In genomic region chr1:179592972-179593371, GRCm38 (mm10) we compare ENCODE assay signal across 10 mouse cellular contexts. TPM values are rescaled to one million over a fixed set of nuclear protein-coding genes. Genes with fewer than 3 reads are reported as not detected.
A peak's percentile ranks its signal among the peaks of the same experiment; 100 is the strongest.
DNase-seq lines count a peak whose midpoint lies in the region; ATAC-seq and TF ChIP-seq lines count a peak whose summit lies in the region.
"Had no signal": no experiment of that assay in that cellular context is flagged by ENCODE, and none has a peak within 500 bp of the region (broad histone marks: within the 10 kb centered on the region; RNA-seq: fewer than 3 reads in every experiment).

No protein-coding gene starts in this region.

- no peak for TF ChIP-seq EP300 in heart, adult 2 months (IDR thresholded peaks at IDR 0.05; ENCODE audit: insufficient read depth, low read depth, low read length)

- no peak overlapping the region for H3K4me2 ChIP-seq in midbrain, postnatal 0 days (ENCODE audit: low read depth, low read length, poor library complexity, severe bottlenecking)
- H3K4me2 ChIP-seq in midbrain, embryonic 13.5 days (replicated peaks) = no peak overlapping the region

- H3K27ac ChIP-seq in heart, adult 2 months = no peak overlapping the region
- H3K27ac ChIP-seq in midbrain, postnatal 0 days (ENCODE audit: low read depth, low read length) = no peak overlapping the region
- no peak overlapping the region for H3K27ac ChIP-seq in midbrain, embryonic 13.5 days
- H3K27ac ChIP-seq in bone marrow, adult 2 months (ENCODE audit: control insufficient read depth, insufficient read depth, low read depth, low read length, poor library complexity) = no peak overlapping the region
- peak overlapping the region; percentile 14; the same call in 1 of the 2 replicates for H3K27ac ChIP-seq in small intestine, adult 2 months (ENCODE audit: insufficient read depth, low read depth, low read length)
- H3K27ac ChIP-seq in limb, embryonic 10.5 days = no peak overlapping the region
- H3K27ac ChIP-seq: midbrain, embryonic 10.5 days had no signal

- H3K27me3 ChIP-seq in heart, adult 2 months (ENCODE audit: control insufficient read depth, insufficient read depth, low read length) = no peaks in the 10 kb centered on the region
- no peaks in the 10 kb centered on the region for H3K27me3 ChIP-seq in midbrain, postnatal 0 days (ENCODE audit: insufficient read depth, low read length)
- H3K27me3 ChIP-seq in midbrain, embryonic 13.5 days = no peaks in the 10 kb centered on the region
- no peaks in the 10 kb centered on the region for H3K27me3 ChIP-seq in small intestine, adult 2 months (ENCODE audit: control insufficient read depth, insufficient read depth, low read length)
- no peaks in the 10 kb centered on the region for H3K27me3 ChIP-seq in limb, embryonic 10.5 days (ENCODE audit: low read depth, poor library complexity, severe bottlenecking)

- no peak overlapping the region for H3K4me3 ChIP-seq in heart, adult 2 months
- H3K4me3 ChIP-seq in midbrain, postnatal 0 days (ENCODE audit: low read depth, low read length) = no peak overlapping the region
- no peak overlapping the region for H3K4me3 ChIP-seq in midbrain, embryonic 13.5 days (replicated peaks)
- no peak overlapping the region for H3K4me3 ChIP-seq in bone marrow, adult 2 months (replicated peaks; ENCODE audit: control insufficient read depth, low read depth, low read length)
- H3K4me3 ChIP-seq in small intestine, adult 2 months (ENCODE audit: low read depth, low read length) = no peak overlapping the region
- H3K4me3 ChIP-seq in limb, embryonic 10.5 days = no peak overlapping the region
- H3K4me3 ChIP-seq: midbrain, embryonic 10.5 days had no signal

- peaks cover 4% of the 10 kb centered on the region for H3K79me2 ChIP-seq in heart, adult 2 months (replicated peaks; ENCODE audit: control insufficient read depth, insufficient read depth, low read length)

- intact Hi-C loops in heart, adult 2 months (cut with DNase I) = no loop called here
- intact Hi-C loops in heart, postnatal 25 days (cut with DNase I) = no loop called here

- TF ChIP-seq POLR2A in heart, adult 2 months (IDR thresholded peaks at IDR 0.05; ENCODE audit: insufficient read depth, low read depth, low read length) = no peak
- no peak for TF ChIP-seq POLR2A in bone marrow, adult 2 months (IDR thresholded peaks at IDR 0.05; ENCODE audit: borderline replicate concordance, control insufficient read depth, low read depth, low read length)
- no peak for TF ChIP-seq POLR2A in small intestine, adult 2 months (IDR thresholded peaks at IDR 0.05; ENCODE audit: low read depth, low read length)

- TF ChIP-seq CTCF in heart, adult 2 months (IDR thresholded peaks at IDR 0.05) = peak; percentile 67
- peak; percentile 42 for TF ChIP-seq CTCF in midbrain, postnatal 0 days (IDR thresholded peaks at IDR 0.05)
- TF ChIP-seq CTCF in bone marrow, adult 2 months (IDR thresholded peaks at IDR 0.05; ENCODE audit: control insufficient read depth, insufficient read depth, low read length) = peak; percentile 52; the same call in 1 of the 2 replicates
- TF ChIP-seq CTCF in small intestine, adult 2 months (IDR thresholded peaks at IDR 0.05; ENCODE audit: extremely low read depth, insufficient read length, insufficient replicate concordance, low read depth, low read length) = peak; percentile 58; the same call in 1 of the 2 replicates

- DNase-seq in heart, adult 2 months = no peak
- DNase-seq in heart, postnatal 25 days (ENCODE audit: low spot score) = no peak
- DNase-seq in midbrain, postnatal 0 days (ENCODE audit: low spot score) = no peak
- DNase-seq in neural tube, embryonic 10.5 days (ENCODE audit: extremely low spot score, low spot score) = no peak
- DNase-seq in limb, embryonic 10.5 days (ENCODE audit: low spot score) = no peak
- DNase-seq: heart, postnatal 14 days had no signal

- peaks cover 6% of the 10 kb centered on the region; the same call in 1 of the 2 replicates for H3K36me3 ChIP-seq in heart, adult 2 months (ENCODE audit: control insufficient read depth, insufficient read depth, low read length)
- peaks cover 6% of the 10 kb centered on the region; the same call in 1 of the 2 replicates for H3K36me3 ChIP-seq in midbrain, postnatal 0 days (ENCODE audit: insufficient read depth, low read length)
- H3K36me3 ChIP-seq in midbrain, embryonic 13.5 days = peaks cover 9% of the 10 kb centered on the region; the same call in 1 of the 2 replicates
- no peaks in the 10 kb centered on the region for H3K36me3 ChIP-seq in small intestine, adult 2 months (ENCODE audit: control insufficient read depth, insufficient read depth, low read length)
- H3K36me3 ChIP-seq in limb, embryonic 10.5 days = peaks cover 10% of the 10 kb centered on the region

- no peak for ATAC-seq in midbrain, postnatal 0 days (ENCODE audit: low FRiP score)
- ATAC-seq in midbrain, embryonic 13.5 days = no peak

- H3K4me1 ChIP-seq in heart, adult 2 months (ENCODE audit: control insufficient read depth, insufficient read depth, low read length) = peaks cover 8% of the 10 kb centered on the region
- H3K4me1 ChIP-seq in midbrain, postnatal 0 days (ENCODE audit: insufficient read depth, low read length) = no peaks in the 10 kb centered on the region
- no peaks in the 10 kb centered on the region for H3K4me1 ChIP-seq in midbrain, embryonic 13.5 days (replicated peaks)
- H3K4me1 ChIP-seq in bone marrow, adult 2 months (ENCODE audit: control insufficient read depth, insufficient read depth, low read length) = no peaks in the 10 kb centered on the region; the same call in 1 of the 2 replicates
- H3K4me1 ChIP-seq in small intestine, adult 2 months (ENCODE audit: control insufficient read depth, insufficient read depth, insufficient read length, low read length) = peaks cover 30% of the 10 kb centered on the region
- H3K4me1 ChIP-seq in limb, embryonic 10.5 days = peaks cover 4% of the 10 kb centered on the region
- H3K4me1 ChIP-seq: midbrain, embryonic 10.5 days had no signal

- H3K9me3 ChIP-seq in midbrain, postnatal 0 days (ENCODE audit: low read length) = no peaks in the 10 kb centered on the region
- no peaks in the 10 kb centered on the region for H3K9me3 ChIP-seq in midbrain, embryonic 13.5 days
- no peaks in the 10 kb centered on the region for H3K9me3 ChIP-seq in limb, embryonic 10.5 days (replicated peaks)
- H3K9me3 ChIP-seq: midbrain, embryonic 10.5 days had no signal

- WGBS in heart, adult 2 months = 84% methylated on average over 7 of the region's 7 CpGs
- 75% methylated on average over 7 of the region's 7 CpGs for WGBS in midbrain, postnatal 0 days
- WGBS in midbrain, embryonic 13.5 days = 76% methylated on average over 7 of the region's 7 CpGs
- 87% methylated on average over 7 of the region's 7 CpGs for WGBS in bone marrow, adult 2 months
- WGBS in small intestine, adult 2 months = 82% methylated on average over 7 of the region's 7 CpGs
- 78% methylated on average over 7 of the region's 7 CpGs for WGBS in limb, embryonic 10.5 days

- no peak overlapping the region for H3K9ac ChIP-seq in heart, adult 2 months (ENCODE audit: low read depth, low read length)
- no peak overlapping the region for H3K9ac ChIP-seq in midbrain, postnatal 0 days (replicated peaks; ENCODE audit: low read length, poor library complexity, severe bottlenecking)
- no peak overlapping the region for H3K9ac ChIP-seq in midbrain, embryonic 13.5 days (replicated peaks)

RNA-seq across cellular contexts. Expression of gene Cnst, which starts 46.8 kb away (rescaled TPM):
- total RNA-seq in heart, adult 2 months (2021) = 10 to 100 TPM; 46.7 to 48.8 TPM
- 23.4 and 45.9 TPM in 2 replicates for polyA plus RNA-seq in heart, adult 2 months (2012; rRNA removed)
- 10 to 100 TPM; 42.8 to 47.2 TPM for total RNA-seq in heart, postnatal 25 days (2021)
- 35.8 and 36.8 TPM in 2 replicates for total RNA-seq in midbrain, postnatal 0 days (2014; rRNA removed)
- polyA plus RNA-seq in midbrain, postnatal 0 days (2015; fragmentation: Nextera tagmentation; extraction: Ambion mirVana) = 16.4 and 16.5 TPM in 2 replicates
- 27.9 and 28.2 TPM in 2 replicates for polyA plus RNA-seq in midbrain, embryonic 13.5 days (2015; fragmentation: Nextera tagmentation; extraction: Ambion mirVana)
- 15.3 and 25.1 TPM in 2 replicates for polyA plus RNA-seq in bone marrow, adult 2 months (2011; ENCODE audit: insufficient read depth, insufficient read length, low replicate concordance, missing spikeins)
- polyA plus RNA-seq in small intestine, adult 2 months (2012; rRNA removed) = 7.8 and 12.7 TPM in 2 replicates
- polyA plus RNA-seq in limb, embryonic 10.5 days (2016; fragmentation: Nextera tagmentation; extraction: Ambion mirVana) = 13.7 and 17.0 TPM in 2 replicates

RNA-seq across cellular contexts. Expression of gene Tfb2m, which starts 46.9 kb away (rescaled TPM):
- total RNA-seq in heart, adult 2 months (2021) = 10 to 100 TPM; 51.3 to 58.3 TPM
- 19.2 and 33.6 TPM in 2 replicates for polyA plus RNA-seq in heart, adult 2 months (2012; rRNA removed)
- total RNA-seq in heart, postnatal 25 days (2021) = 10 to 100 TPM; 47.2 to 47.9 TPM
- 13.4 and 14.2 TPM in 2 replicates for total RNA-seq in midbrain, postnatal 0 days (2014; rRNA removed)
- 29.5 and 31.1 TPM in 2 replicates for polyA plus RNA-seq in midbrain, postnatal 0 days (2015; fragmentation: Nextera tagmentation; extraction: Ambion mirVana)
- polyA plus RNA-seq in midbrain, embryonic 13.5 days (2015; fragmentation: Nextera tagmentation; extraction: Ambion mirVana) = 30.2 and 31.5 TPM in 2 replicates
- polyA plus RNA-seq in bone marrow, adult 2 months (2011; ENCODE audit: insufficient read depth, insufficient read length, low replicate concordance, missing spikeins) = 6.7 and 20.0 TPM in 2 replicates
- polyA plus RNA-seq in small intestine, adult 2 months (2012; rRNA removed) = 2.1 and 2.7 TPM in 2 replicates
- polyA plus RNA-seq in limb, embryonic 10.5 days (2016; fragmentation: Nextera tagmentation; extraction: Ambion mirVana) = 24.5 and 25.5 TPM in 2 replicates
